Mouse (Mus musculus) megakaryocyte, embryonic 14.5 days (primary cell): Measurements from ENCODE around the gene Cryzl1.

ENCODE experiments used
- FLI1 ChIP-seq: IDR thresholded peaks from 2 replicates; pipeline ENCODE4 v1.6.1; 2012; ENCODE audit warnings: low read length, inconsistent platforms, mixed read lengths
- GATA1 ChIP-seq: IDR thresholded peaks from 3 replicates; pipeline ENCODE4 v1.6.1; 2012; ENCODE audit warnings: mixed read lengths, low read length, inconsistent platforms, borderline replicate concordance

DNA sequence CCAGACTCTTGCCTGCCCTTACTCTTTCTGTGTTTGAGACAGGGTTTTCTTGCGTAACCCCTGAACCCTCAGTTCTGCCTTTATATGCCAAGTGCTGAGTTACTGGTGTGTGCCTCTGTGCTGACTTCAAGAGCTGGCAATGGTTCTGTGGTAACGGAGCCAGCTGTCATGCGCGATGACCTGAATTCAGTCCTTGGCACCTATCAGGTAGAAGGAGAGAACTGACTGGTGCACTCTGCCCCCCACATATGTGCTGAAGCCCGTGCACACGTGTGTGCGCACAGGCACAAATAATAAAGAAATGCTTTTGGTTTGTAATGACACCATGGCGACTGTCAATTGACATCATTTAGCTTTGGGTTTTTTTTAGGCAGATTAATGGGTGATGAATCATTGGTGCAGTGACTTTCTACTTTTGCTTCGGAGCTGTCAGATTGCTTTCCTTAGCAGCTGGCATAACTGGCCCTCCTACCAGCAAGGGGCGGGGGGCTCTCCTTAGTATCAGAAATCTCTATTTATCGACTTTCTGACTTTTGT is 38.5 kb upstream of the Cryzl1 start:
- TF ChIP-seq GATA1 (no peak), FLI1 (no peak)
